In the genomic region with DNA sequence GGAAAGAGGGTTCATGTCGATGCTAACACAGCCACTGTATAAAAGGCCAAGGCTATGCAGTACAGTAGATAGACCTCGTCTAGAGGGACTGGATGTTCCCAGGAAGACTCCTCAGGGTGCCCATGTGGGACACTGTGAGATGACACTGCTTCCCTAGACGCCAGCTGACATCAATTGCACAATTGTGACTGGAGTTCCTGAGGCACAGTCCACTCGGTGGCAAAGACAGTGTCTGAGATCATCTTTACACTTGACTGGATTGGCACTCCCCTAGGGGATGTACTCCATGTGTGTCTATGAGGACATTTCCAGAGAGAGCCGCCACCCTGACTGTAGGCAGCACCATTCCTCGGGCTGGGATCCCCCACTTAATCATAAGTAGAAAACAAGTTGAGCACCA, we compare ENCODE assay signal across 32 mouse cellular contexts. TPM values are rescaled to one million over a fixed set of nuclear protein-coding genes. Genes with fewer than 3 reads are reported as not detected.
DNase-seq lines count a peak whose midpoint lies in the region; ATAC-seq and TF ChIP-seq lines count a peak whose summit lies in the region.
"Had no signal": no experiment of that assay in that cellular context is flagged by ENCODE, and none has a peak within 500 bp of the region (broad histone marks: within the 10 kb centered on the region; RNA-seq: fewer than 3 reads in every experiment).

No protein-coding gene starts in this region.

- H3K9me3 ChIP-seq in hindbrain, postnatal 0 days (ENCODE audit: low read length) = no peaks in the 10 kb centered on the region
- no peaks in the 10 kb centered on the region for H3K9me3 ChIP-seq in hindbrain, embryonic 11.5 days (ENCODE audit: control insufficient read depth, low read length)
- H3K9me3 ChIP-seq: embryonic facial prominence, embryonic 10.5 days; embryonic facial prominence, embryonic 13.5 days; forebrain, embryonic 12.5 days; forebrain, embryonic 15.5 days; heart, embryonic 10.5 days; heart, embryonic 13.5 days; hindbrain, embryonic 13.5 days had no signal

- no peak overlapping the region for H3K4me3 ChIP-seq in hindbrain, postnatal 0 days (ENCODE audit: low read length)
- no peak overlapping the region for H3K4me3 ChIP-seq in hindbrain, embryonic 11.5 days (ENCODE audit: low read depth, low read length)
- H3K4me3 ChIP-seq: embryonic facial prominence, embryonic 10.5 days; embryonic facial prominence, embryonic 13.5 days; erythroblast, embryonic 14.5 days; forebrain, embryonic 12.5 days; forebrain, embryonic 15.5 days; heart, adult 2 months; heart, embryonic 10.5 days; heart, embryonic 13.5 days; hindbrain, embryonic 13.5 days had no signal

- WGBS in hindbrain, postnatal 0 days = 63% methylated on average over 6 of the region's 6 CpGs
- 72% methylated on average over 6 of the region's 6 CpGs for WGBS in hindbrain, embryonic 11.5 days

- no peak for DNase-seq in hindbrain, postnatal 0 days (ENCODE audit: low spot score)
- DNase-seq in hindbrain, embryonic 11.5 days (ENCODE audit: low spot score) = no peak
- peak; percentile 63 for DNase-seq in retina, postnatal 1 day
- no peak for DNase-seq in retina, embryonic 14.5 days (ENCODE audit: low spot score)
- DNase-seq in urinary bladder, postnatal 25 days (ENCODE audit: low spot score) = no peak
- DNase-seq: adrenal gland, postnatal 10 days; cerebellum, adult 11 months; cerebellum, adult 2 months; cerebellum, adult 9-11 months; cerebellum, postnatal 25 days; embryo, embryonic 11 days; gastrocnemius, postnatal 10 days; gastrocnemius, postnatal 36 days; heart, adult 2 months; heart, postnatal 14 days had no signal

- H3K4me2 ChIP-seq in hindbrain, postnatal 0 days (ENCODE audit: low read depth, low read length) = no peak overlapping the region
- no peak overlapping the region for H3K4me2 ChIP-seq in hindbrain, embryonic 11.5 days (replicated peaks; ENCODE audit: low read depth, low read length)
- H3K4me2 ChIP-seq: embryonic facial prominence, embryonic 13.5 days; forebrain, embryonic 12.5 days; forebrain, embryonic 15.5 days; heart, embryonic 13.5 days; hindbrain, embryonic 13.5 days had no signal

- H3K27me3 ChIP-seq in hindbrain, postnatal 0 days (ENCODE audit: insufficient read depth, low read length) = no peaks in the 10 kb centered on the region
- H3K27me3 ChIP-seq in hindbrain, embryonic 11.5 days (ENCODE audit: control insufficient read depth, insufficient read depth, low read length) = no peaks in the 10 kb centered on the region
- H3K27me3 ChIP-seq: embryonic facial prominence, embryonic 13.5 days; forebrain, embryonic 12.5 days; forebrain, embryonic 15.5 days; heart, embryonic 13.5 days; hindbrain, embryonic 13.5 days had no signal

- H3K4me1 ChIP-seq in hindbrain, postnatal 0 days (ENCODE audit: insufficient read depth, low read length) = no peaks in the 10 kb centered on the region
- no peaks in the 10 kb centered on the region for H3K4me1 ChIP-seq in hindbrain, embryonic 11.5 days (replicated peaks; ENCODE audit: control insufficient read depth, insufficient read depth, low read length)
- H3K4me1 ChIP-seq: embryonic facial prominence, embryonic 10.5 days; forebrain, embryonic 12.5 days; forebrain, embryonic 15.5 days; heart, embryonic 10.5 days; heart, embryonic 13.5 days; hindbrain, embryonic 13.5 days had no signal

- H3K9ac ChIP-seq in hindbrain, postnatal 0 days (replicated peaks; ENCODE audit: low read length) = no peak overlapping the region
- H3K9ac ChIP-seq in hindbrain, embryonic 11.5 days (ENCODE audit: low read depth, low read length) = no peak overlapping the region
- H3K9ac ChIP-seq: embryonic facial prominence, embryonic 13.5 days; forebrain, embryonic 12.5 days; forebrain, embryonic 15.5 days; heart, embryonic 13.5 days; hindbrain, embryonic 13.5 days had no signal

- ATAC-seq in hindbrain, postnatal 0 days = 0 out of 2 replicates have a peak, but pooled peaks have one; percentile 43
- ATAC-seq in hindbrain, embryonic 11.5 days (ENCODE audit: low FRiP score) = no peak
- ATAC-seq in granulocyte monocyte progenitor cell, adult 5-6 weeks (replicated peaks; ENCODE audit: poor library complexity, severe bottlenecking) = 0 out of 2 replicates have a peak, but pooled peaks have one; percentile 13
- ATAC-seq: activated CD4-positive, CD25-positive, alpha-beta regulatory T cell, adult 4 months; forebrain, embryonic 15.5 days; hindbrain, embryonic 16.5 days; inflammation-experienced regulatory T-cells, adult 6 months; intestine, embryonic 16.5 days had no signal

- H3K36me3 ChIP-seq in hindbrain, postnatal 0 days (ENCODE audit: insufficient read depth, low read length) = no peaks in the 10 kb centered on the region
- H3K36me3 ChIP-seq in hindbrain, embryonic 11.5 days (ENCODE audit: control insufficient read depth, insufficient read depth, low read length) = no peaks in the 10 kb centered on the region
- H3K36me3 ChIP-seq: embryonic facial prominence, embryonic 10.5 days; embryonic facial prominence, embryonic 13.5 days; forebrain, embryonic 12.5 days; forebrain, embryonic 15.5 days; heart, embryonic 10.5 days; heart, embryonic 13.5 days; hindbrain, embryonic 13.5 days had no signal

- H3K27ac ChIP-seq in hindbrain, postnatal 0 days = no peak overlapping the region
- H3K27ac ChIP-seq in hindbrain, embryonic 11.5 days (ENCODE audit: low read depth, low read length) = no peak overlapping the region
- H3K27ac ChIP-seq: embryonic facial prominence, embryonic 10.5 days; embryonic facial prominence, embryonic 13.5 days; forebrain, embryonic 12.5 days; forebrain, embryonic 15.5 days; heart, adult 2 months; heart, embryonic 10.5 days; heart, embryonic 13.5 days; hindbrain, embryonic 13.5 days had no signal

- no peak for TF ChIP-seq CTCF in hindbrain, postnatal 0 days (IDR thresholded peaks at IDR 0.05; ENCODE audit: low read depth)

RNA-seq across cellular contexts. Expression of a gene that starts 4.2 kb away (rescaled TPM):
- not detected in 2 replicates for total RNA-seq in hindbrain, postnatal 0 days (2014; rRNA removed)
- polyA plus RNA-seq in hindbrain, postnatal 0 days (2015; fragmentation: Nextera tagmentation; extraction: Ambion mirVana) = not detected in 2 replicates
- not detected in 2 replicates for polyA plus RNA-seq in hindbrain, embryonic 11.5 days (2014; fragmentation: Nextera tagmentation; extraction: Ambion mirVana)
- not detected in 2 replicates for total RNA-seq in granulocyte monocyte progenitor cell, adult 5-6 weeks (2014; fragmentation: Nextera tagmentation)
- 1.3 and 3.2 TPM in 2 replicates for total RNA-seq in granulocyte monocyte progenitor cell, adult 5-6 weeks (2017)
- total RNA-seq: ES-E14 had no signal
- polyA plus RNA-seq: activated CD4-positive, CD25-positive, alpha-beta regulatory T cell, adult 4 months; cerebellum, adult 2 months; cortical plate, adult 2 months; embryonic facial prominence, embryonic 10.5 days; embryonic facial prominence, embryonic 13.5 days; erythroblast, embryonic 14.5 days; forebrain, embryonic 12.5 days; forebrain, embryonic 15.5 days; heart, embryonic 10.5 days; heart, embryonic 13.5 days; heart, embryonic 16.5 days; hindbrain, embryonic 13.5 days; hindbrain, embryonic 16.5 days; inflammation-experienced regulatory T-cells, adult 6 months; intestine, embryonic 16.5 days had no signal

RNA-seq across cellular contexts. Expression of a gene that starts 7.4 kb away (rescaled TPM):
- not detected in 2 replicates for total RNA-seq in hindbrain, postnatal 0 days (2014; rRNA removed)
- not detected in 2 replicates for polyA plus RNA-seq in hindbrain, postnatal 0 days (2015; fragmentation: Nextera tagmentation; extraction: Ambion mirVana)
- polyA plus RNA-seq in hindbrain, embryonic 11.5 days (2014; fragmentation: Nextera tagmentation; extraction: Ambion mirVana) = not detected in 2 replicates
- not detected in 2 replicates for total RNA-seq in granulocyte monocyte progenitor cell, adult 5-6 weeks (2014; fragmentation: Nextera tagmentation)
- not detected in 2 replicates for total RNA-seq in granulocyte monocyte progenitor cell, adult 5-6 weeks (2017)
- total RNA-seq: ES-E14; gastrocnemius, postnatal 10 days; gastrocnemius, postnatal 36 days; hematopoietic stem cell, adult 5-6 weeks had no signal
- polyA plus RNA-seq: cerebellum, adult 2 months; cortical plate, adult 2 months; embryonic facial prominence, embryonic 10.5 days; embryonic facial prominence, embryonic 13.5 days; erythroblast, embryonic 14.5 days; forebrain, embryonic 12.5 days; forebrain, embryonic 15.5 days; heart, adult 2 months; heart, embryonic 10.5 days; heart, embryonic 13.5 days; heart, embryonic 16.5 days; hindbrain, embryonic 13.5 days; hindbrain, embryonic 16.5 days; intestine, embryonic 16.5 days had no signal

RNA-seq across cellular contexts. Expression of a gene that starts 13.7 kb away (rescaled TPM):
- not detected in 2 replicates for total RNA-seq in hindbrain, postnatal 0 days (2014; rRNA removed)
- polyA plus RNA-seq in hindbrain, postnatal 0 days (2015; fragmentation: Nextera tagmentation; extraction: Ambion mirVana) = not detected in 2 replicates
- polyA plus RNA-seq in hindbrain, embryonic 11.5 days (2014; fragmentation: Nextera tagmentation; extraction: Ambion mirVana) = not detected in 2 replicates
- total RNA-seq in granulocyte monocyte progenitor cell, adult 5-6 weeks (2014; fragmentation: Nextera tagmentation) = not detected in 2 replicates
- total RNA-seq in granulocyte monocyte progenitor cell, adult 5-6 weeks (2017) = not detected in 2 replicates
- total RNA-seq: ES-E14; heart, adult 2 months; hematopoietic stem cell, adult 5-6 weeks had no signal
- polyA plus RNA-seq: cerebellum, adult 2 months; cortical plate, adult 2 months; embryonic facial prominence, embryonic 10.5 days; embryonic facial prominence, embryonic 13.5 days; erythroblast, embryonic 14.5 days; forebrain, embryonic 12.5 days; forebrain, embryonic 15.5 days; heart, adult 2 months; heart, embryonic 10.5 days; heart, embryonic 13.5 days; heart, embryonic 16.5 days; hindbrain, embryonic 13.5 days; hindbrain, embryonic 16.5 days; intestine, embryonic 16.5 days had no signal

RNA-seq across cellular contexts. Expression of a gene that starts 54.6 kb away (rescaled TPM):
- total RNA-seq in hindbrain, postnatal 0 days (2014; rRNA removed) = 7.2 and 8.1 TPM in 2 replicates
- polyA plus RNA-seq in hindbrain, postnatal 0 days (2015; fragmentation: Nextera tagmentation; extraction: Ambion mirVana) = 2.7 and 3.2 TPM in 2 replicates
- 5.7 and 6.1 TPM in 2 replicates for polyA plus RNA-seq in hindbrain, embryonic 11.5 days (2014; fragmentation: Nextera tagmentation; extraction: Ambion mirVana)
- 32.9 and 33.6 TPM in 2 replicates for total RNA-seq in granulocyte monocyte progenitor cell, adult 5-6 weeks (2014; fragmentation: Nextera tagmentation)
- 9.7 and 13.6 TPM in 2 replicates for total RNA-seq in granulocyte monocyte progenitor cell, adult 5-6 weeks (2017)
